Mouse (Mus musculus): ENCODE results near the gene Itga11.

DNA sequence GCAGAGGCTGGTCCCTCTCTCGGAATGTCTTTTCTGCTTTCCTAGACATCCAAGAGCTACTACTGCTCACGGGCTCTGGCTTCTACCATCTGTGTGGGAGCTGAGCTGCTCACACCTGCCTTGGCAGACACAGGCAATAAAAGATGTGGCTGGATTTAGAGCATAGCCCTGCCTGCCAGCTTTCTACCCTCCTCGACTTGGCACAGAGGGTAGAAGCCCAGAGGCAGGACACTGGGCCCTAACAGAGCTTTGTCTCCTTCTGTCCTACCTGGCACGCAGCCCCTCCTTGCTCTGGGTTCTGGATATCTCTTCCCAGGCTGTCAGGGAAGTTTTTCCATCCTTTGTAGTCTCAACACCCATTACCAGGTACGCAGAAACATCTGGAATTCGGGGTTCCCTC is 45.1 kb downstream of the Itga11 start:
- TF ChIP-seq CTCF (IDR thresholded peaks at IDR 0.05; ENCODE audit: low read depth): no peak
- TF ChIP-seq EP300 (optimal IDR thresholded peaks at IDR 0.05): no peak
